Mouse (Mus musculus): ENCODE measurements around the gene Wdr25.

DNA sequence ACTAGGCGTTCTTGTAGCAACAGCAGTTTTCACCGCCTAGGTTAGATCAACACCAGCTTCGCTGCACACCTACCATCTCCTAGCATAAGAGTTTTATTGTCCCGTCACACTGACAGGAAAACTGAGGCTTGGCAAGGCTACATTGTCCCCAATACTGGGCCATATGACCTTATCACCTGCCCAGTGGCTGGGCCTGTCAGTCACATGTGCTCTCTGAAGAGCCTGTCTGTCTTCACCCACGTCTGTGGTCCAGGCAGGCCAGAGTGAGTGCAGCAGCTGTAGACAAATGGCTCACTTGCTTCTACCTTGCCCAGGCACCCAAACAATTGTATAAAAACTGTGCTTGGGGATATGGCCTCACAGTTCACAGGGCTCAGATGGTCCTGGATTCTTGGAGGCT is 45.4 kb downstream of the Wdr25 start:
- TF ChIP-seq CTCF (IDR thresholded peaks at IDR 0.05; ENCODE audit: borderline replicate concordance, control insufficient read depth, extremely low read depth, insufficient read depth, low read length, poor library complexity) (no peak), POLR2A (IDR thresholded peaks at IDR 0.05; ENCODE audit: control insufficient read depth, extremely low read depth, insufficient read depth, low read length, poor library complexity) (no peak)

Measured in thymus, adult 2 months (tissue).